Mouse (Mus musculus): ENCODE results near the gene Fdxacb1. TPM values are rescaled to one million over a fixed set of nuclear protein-coding genes. Genes with fewer than 3 reads are reported as not detected.

Gene Fdxacb1
- total RNA-seq (2021), result 1 to 10 TPM; 3.4 to 4.4 TPM
- long read RNA-seq, experiment 1, transcript Fdxacb1-201 (5 exons, 2,658 nt), result major isoform, 9 of 11 reads
- long read RNA-seq, experiment 1, partial matches to known transcripts, result 0 of 11 reads
- long read RNA-seq, experiment 1, other reads (novel, unspliced or antisense), result 1 of 11 reads
- long read RNA-seq, experiment 2, partial matches to known transcripts, result 0 of 4 reads
- long read RNA-seq, experiment 2, other reads (novel, unspliced or antisense), result 0 of 4 reads

DNA sequence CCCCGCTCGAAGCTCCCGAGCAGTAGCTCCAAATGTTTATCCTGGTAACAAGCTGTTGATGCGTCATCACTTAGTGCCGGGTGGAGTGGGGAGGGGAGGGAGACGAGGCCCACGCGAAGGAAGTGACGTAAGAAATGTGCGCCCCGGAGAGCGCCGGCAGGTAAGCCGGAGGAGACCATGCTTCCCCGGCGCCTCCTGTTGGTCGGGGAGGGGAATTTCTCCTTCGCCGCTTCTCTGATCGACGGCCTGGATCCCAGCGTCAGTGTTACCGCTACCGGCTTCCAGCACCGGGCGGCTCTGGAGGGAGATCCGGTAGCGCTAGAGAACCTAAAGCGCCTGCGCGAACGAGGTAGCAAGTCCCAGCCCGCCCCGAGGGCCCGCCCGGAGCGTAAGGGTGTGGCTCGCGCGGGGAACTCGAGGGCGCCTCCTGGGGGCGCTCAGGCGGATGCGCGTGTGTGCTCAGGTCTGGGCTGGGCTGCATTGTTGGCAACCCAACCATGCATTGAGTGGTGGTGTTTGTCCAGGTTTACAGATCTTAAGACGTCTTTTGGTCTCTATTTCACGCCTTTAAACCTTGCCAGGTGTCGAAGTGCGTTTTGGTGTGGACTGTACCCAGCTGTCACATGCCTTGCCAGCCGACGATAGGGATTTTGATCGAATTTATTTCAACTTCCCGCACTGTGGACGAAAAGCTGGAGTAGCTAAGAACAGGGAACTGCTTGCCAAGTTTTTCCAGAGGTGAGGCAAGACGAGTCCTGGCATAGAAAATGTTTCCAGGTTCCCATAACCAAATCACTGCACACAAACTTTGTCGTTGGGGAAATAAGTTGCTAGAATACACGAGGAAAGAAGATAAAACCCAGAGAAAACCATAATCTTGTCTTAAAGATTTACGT is at the start of gene Fdxacb1:
TSS of gene Fdxacb1 (plus strand) at position 130 of the 896 bp plus-strand sequence.
- DNase-seq, result peak; percentile 97
- intact Hi-C loops (cut with DNase I; ENCODE audit: low total_unique reads), result loop anchor here (10.0 kb wide), 1 partner anchor 54 kb away; no protein-coding TSS in a partner anchor

- no peak for DNase-seq
- intact Hi-C loops (cut with DNase I; ENCODE audit: low total_unique reads), result loop anchor here (10.0 kb wide), 1 partner anchor 46 kb away; the partner anchor contains the start of gene Fdxacb1
Observed at GRCm38 (mm10) chr9:50718878-50719277, 49.2 kb upstream of the Fdxacb1 start.

- intact Hi-C loops (cut with DNase I; ENCODE audit: low total_unique reads), result no loop called here
- no peak for DNase-seq
Observed at GRCm38 (mm10) chr9:50721061-50721460, 47.0 kb upstream of the Fdxacb1 start.

- peak; percentile 62 for DNase-seq
- intact Hi-C loops (cut with DNase I; ENCODE audit: low total_unique reads), result no loop called here
Observed at GRCm38 (mm10) chr9:50722451-50722911, 45.6 kb upstream of the Fdxacb1 start.

GRCm38 (mm10) chr9:50723406-50723805 is 44.6 kb upstream of the Fdxacb1 start:
- peak; percentile 70 for DNase-seq
- intact Hi-C loops (cut with DNase I; ENCODE audit: low total_unique reads), result no loop called here

DNA sequence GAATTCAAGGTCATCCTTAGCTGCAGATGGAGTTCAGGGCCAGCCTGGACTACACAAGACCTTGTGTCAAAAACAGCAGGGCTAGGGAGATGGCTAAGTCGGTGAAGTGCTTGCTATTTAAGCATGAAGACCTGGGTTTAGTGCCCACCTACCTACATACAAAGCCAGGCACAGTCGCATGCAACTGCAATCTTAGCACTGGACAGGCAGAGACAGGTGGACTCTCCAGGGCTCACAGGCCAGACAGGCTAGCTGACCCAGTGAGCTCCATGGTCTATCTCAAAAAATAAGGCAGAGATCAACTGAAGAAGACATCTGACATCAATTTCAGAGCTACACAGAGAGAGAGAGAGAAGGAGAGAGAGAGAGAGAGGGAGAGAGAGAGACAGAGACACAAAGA is 43.9 kb upstream of the Fdxacb1 start:
- intact Hi-C loops (cut with DNase I; ENCODE audit: low total_unique reads), result no loop called here
- DNase-seq, result no peak

DNA sequence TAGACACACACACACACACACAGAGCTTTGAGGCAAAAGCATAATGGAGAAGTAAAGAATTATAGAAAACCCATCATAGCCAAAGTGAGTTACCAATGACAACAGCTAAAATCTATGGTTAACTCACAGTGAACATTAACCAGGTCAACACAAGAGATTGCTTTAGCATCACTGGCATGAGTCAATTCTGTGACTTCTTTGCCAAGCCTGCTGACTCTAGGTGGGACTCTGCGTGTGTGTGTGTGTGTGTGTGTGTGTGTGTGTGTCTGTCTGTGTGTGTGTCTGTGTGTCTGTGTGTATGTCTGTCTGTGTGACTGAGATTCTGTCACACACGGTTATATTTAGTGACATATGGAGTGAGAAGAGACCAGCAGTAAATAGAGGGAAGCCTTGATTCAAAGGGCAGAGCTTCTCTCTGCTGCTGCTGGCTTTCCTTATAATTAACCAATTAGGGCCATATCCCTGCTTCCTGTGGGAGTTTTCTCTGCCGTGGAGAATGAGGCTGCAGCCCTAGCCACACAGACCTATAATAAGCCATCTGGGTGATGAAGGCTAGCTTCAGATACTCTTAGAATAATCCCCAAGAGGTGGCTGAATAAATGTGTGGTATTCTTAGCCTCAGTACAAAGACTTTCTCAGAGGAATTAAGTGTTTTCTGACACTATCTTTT is 43.2 kb upstream of the Fdxacb1 start:
- intact Hi-C loops (cut with DNase I; ENCODE audit: low total_unique reads), result no loop called here

DNA sequence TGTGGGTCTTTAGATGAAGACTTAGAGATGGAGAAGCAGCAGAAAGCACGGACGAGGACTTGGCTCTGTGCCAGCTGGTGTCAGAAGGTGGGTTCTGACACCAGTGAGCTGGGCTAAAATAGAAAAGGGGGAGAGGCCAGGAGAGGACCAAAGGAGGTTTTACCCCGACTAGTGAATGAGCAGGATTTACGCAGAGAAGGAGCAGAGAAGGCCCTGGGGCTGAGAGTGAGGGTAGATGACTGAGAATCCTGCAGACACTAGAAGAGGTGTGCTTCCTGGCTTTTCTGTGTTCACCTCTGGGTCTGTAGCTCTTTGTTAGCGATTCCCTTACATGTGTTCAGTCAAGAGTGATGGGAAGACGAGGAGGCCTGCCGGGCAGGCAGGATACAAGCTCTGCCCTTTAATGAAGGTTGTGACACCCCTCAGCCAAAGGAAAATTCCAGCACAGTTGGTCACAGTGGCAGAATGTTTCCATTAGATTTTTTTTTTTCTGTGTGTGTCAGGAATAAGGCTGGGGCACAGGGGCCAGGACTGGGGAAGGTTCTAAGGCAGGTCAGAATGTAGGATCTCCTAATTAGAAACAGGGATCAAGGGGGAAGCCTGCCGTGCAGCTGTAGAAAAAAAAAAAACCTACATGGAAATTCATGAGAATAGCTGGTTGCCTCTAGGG is 42.0 kb upstream of the Fdxacb1 start:
- intact Hi-C loops (cut with DNase I; ENCODE audit: low total_unique reads), result no loop called here
- DNase-seq, result no peak

More for the DNA sequence above, 43.2 kb upstream of the Fdxacb1 start:
- DNase-seq, result no peak

GRCm38 (mm10) chr9:50727171-50727924 is 40.7 kb upstream of the Fdxacb1 start:
- intact Hi-C loops (cut with DNase I; ENCODE audit: low total_unique reads), result no loop called here
- DNase-seq, result peak; percentile 17

- intact Hi-C loops (cut with DNase I; ENCODE audit: low total_unique reads), result no loop called here
- DNase-seq, result peak; percentile 71
Observed at GRCm38 (mm10) chr9:50727925-50728651, 39.9 kb upstream of the Fdxacb1 start.

- DNase-seq, result no peak
- intact Hi-C loops (cut with DNase I; ENCODE audit: low total_unique reads), result no loop called here
Observed at GRCm38 (mm10) chr9:50729600-50729999, 38.4 kb upstream of the Fdxacb1 start.

GRCm38 (mm10) chr9:50732560-50732959 is 35.5 kb upstream of the Fdxacb1 start:
- intact Hi-C loops (cut with DNase I; ENCODE audit: low total_unique reads), result no loop called here
- no peak for DNase-seq

GRCm38 (mm10) chr9:50734989-50735388 is 33.0 kb upstream of the Fdxacb1 start:
- intact Hi-C loops (cut with DNase I; ENCODE audit: low total_unique reads), result no loop called here
- peak; percentile 37 for DNase-seq

DNA sequence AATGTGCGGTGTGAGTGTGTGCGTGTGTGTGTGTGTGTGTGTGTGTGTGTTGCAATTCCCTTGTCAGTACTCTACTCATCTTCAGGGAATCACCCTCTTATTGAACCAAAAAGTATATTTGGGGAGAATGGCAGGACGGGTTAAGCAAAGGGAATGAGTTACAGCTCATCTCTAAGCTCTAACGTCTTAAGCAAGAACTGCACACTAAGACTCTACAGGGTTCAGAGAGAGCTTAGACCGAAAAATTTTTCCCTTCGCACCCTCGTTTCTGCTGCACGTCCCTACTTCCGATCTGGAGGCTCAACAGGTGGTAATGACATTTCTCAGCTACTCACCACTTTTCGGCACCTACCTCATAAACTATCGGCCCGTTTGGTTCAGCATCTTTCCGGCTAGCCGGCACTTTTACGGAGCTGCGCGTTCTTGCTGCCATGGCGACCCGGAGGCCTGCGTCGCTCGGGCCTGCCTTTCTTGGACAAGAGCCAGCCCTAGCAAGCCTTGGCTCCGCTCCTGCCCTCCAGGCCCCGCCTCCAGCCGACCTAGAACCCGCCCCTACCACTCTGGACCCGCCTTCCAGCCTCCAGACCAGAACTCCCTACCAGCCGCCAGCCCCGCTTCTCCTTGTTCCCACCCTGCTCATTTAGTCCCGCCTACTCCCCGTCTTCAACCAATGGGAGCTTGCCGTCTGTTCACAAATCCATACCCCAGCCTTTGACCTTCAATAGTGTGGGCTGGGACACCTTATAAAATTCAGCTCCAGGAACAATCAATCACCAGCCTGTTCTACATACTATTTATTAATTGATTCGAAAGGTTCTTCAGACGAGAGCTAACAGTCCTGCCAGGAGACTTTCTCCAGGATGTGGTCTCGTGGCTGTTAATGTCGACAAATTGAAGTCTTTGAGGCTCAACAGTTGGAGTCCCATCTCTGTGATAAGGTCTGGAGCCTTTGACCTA is 28.8 kb upstream of the Fdxacb1 start, which contains the start of gene Dixdc1:
TSS of gene Dixdc1 (minus strand) at position 604 of the 957 bp plus-strand sequence.
- intact Hi-C loops (cut with DNase I; ENCODE audit: low total_unique reads), result no loop called here
- DNase-seq, result peak; percentile 92

DNA sequence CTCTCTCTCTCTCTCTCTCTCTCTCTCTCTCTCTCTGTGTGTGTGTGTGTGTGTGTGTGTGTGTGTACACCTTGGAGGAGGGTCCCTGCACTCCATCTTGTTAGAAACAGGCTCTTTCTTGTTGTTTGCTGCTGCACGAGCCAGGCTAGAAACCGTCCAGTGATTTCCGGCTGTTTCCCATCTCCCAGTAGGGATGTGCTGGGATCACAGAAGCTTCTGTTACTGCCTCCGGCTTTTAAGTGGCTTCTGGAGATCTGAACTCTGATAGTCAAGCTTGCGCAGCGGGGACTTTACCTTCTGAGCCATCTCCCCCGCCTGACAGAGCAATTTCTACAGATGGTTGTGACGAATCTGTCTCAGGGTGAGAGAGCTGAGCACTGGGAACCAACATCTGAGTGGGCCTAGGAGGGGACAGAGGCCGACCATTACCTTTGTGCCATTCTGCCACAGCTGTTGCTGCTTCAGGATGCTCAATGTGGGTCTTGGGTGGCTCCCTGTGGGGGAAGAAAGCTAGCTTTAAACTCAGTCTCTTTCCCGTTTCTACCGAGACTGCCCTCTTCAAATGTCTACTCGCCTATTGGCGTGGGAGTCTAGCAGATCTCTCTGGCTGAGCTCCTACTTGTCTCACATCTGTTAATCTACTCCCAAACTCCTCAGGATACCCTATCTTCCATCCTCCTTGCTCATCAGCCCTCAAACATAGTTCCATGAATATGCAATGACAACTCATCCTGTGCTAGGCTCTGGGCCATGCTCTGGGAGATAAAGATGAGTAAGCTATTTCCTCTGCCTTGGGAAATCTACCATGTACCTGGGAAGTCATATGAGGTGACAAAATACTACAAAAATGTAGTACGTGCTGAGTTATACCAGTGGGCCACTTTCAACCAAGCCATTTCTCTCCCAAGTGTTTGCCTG is 26.9 kb upstream of the Fdxacb1 start:
- intact Hi-C loops (cut with DNase I; ENCODE audit: low total_unique reads), result no loop called here
- DNase-seq, result no peak

DNA sequence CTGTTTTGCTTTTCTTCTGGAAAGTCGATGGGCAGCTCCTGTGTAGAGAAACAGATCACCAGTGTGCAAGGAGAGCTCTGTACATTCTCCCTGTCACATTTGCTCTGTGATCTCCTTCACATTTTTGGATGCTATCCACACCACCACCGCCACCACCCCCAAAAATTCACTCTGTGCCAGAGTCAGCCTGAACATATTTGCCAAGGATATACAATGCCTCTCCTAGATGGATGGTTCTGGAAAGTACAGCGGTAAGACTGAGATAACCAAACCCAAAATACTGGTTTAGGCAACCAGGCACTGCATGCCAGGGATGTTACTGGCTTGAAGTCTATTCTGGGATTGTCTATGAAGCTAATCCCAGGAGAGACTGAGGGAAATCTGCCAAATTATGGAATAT is 25.8 kb upstream of the Fdxacb1 start:
- intact Hi-C loops (cut with DNase I; ENCODE audit: low total_unique reads), result no loop called here
- no peak for DNase-seq

All from gastrocnemius, postnatal 14 days (tissue).